29 mouse cellular contexts compared by ENCODE assay signal in genomic region chr16:11843441-11843840, GRCm38 (mm10).
DNase-seq lines count a peak whose midpoint lies in the region; ATAC-seq and TF ChIP-seq lines count a peak whose summit lies in the region.
"Had no signal": no experiment of that assay in that cellular context is flagged by ENCODE, and none has a peak within 500 bp of the region (broad histone marks: within the 10 kb centered on the region; RNA-seq: fewer than 3 reads in every experiment).

No protein-coding gene starts in this region.

- H3K4me3 ChIP-seq in heart, embryonic 11.5 days (ENCODE audit: low read depth, low read length): no peak overlapping the region
- H3K4me3 ChIP-seq in CH12.LX (replicated peaks in 1 of 3; ENCODE audit: low read depth in 2 of 3, low read length in 2 of 3, poor library complexity in 1 of 3): no peak overlapping the region
- no peak overlapping the region for H3K4me3 ChIP-seq in hindbrain, embryonic 10.5 days
- H3K4me3 ChIP-seq: embryonic facial prominence, embryonic 10.5 days; embryonic facial prominence, embryonic 15.5 days; forebrain, embryonic 13.5 days; heart, adult 2 months; heart, embryonic 13.5 days; hindbrain, embryonic 12.5 days; intestine, embryonic 15.5 days; limb, embryonic 12.5 days; stomach, embryonic 15.5 days had no signal

- dilution Hi-C loops in CH12.LX (cut with MboI; ENCODE audit: extremely low pct_ligation_motif_present, extremely low pct_unique_long_range_greater_than_20kb, low sequenced_read_pairs): no loop called here

- peak; percentile 84 for DNase-seq in heart, adult 11 months
- DNase-seq in CH12.LX (ENCODE audit: extremely low read depth): peak; percentile 28
- DNase-seq in c-Kit-positive CD71-negative TER-119-negative erythroid progenitor cells, embryonic 14.5 days (ENCODE audit: low read depth): peak; percentile 8
- DNase-seq in kidney, postnatal 36 days: no peak
- DNase-seq in retina, postnatal 1 day: no peak
- no peak for DNase-seq in hindbrain, embryonic 10.5 days (ENCODE audit: low spot score)
- DNase-seq: adrenal gland, postnatal 14 days; cerebellum, adult 18-20 months; cerebellum, postnatal 10 days; gastrocnemius, postnatal 14 days; heart, adult 2 months; heart, postnatal 10 days; kidney, adult 2 months; kidney, postnatal 4 days; right cerebral cortex, postnatal 14 days had no signal

- no peak for TF ChIP-seq EP300 in CH12.LX (IDR thresholded peaks at IDR 0.05; ENCODE audit: low read length)

- WGBS in heart, embryonic 11.5 days (ENCODE audit: insufficient replicate concordance): 80% methylated on average over 2 of the region's 2 CpGs
- WGBS in hindbrain, embryonic 10.5 days: 90% methylated on average over 2 of the region's 2 CpGs

- H3K79me2 ChIP-seq in CH12.LX (replicated peaks; ENCODE audit: control insufficient read depth, extremely low read depth, insufficient read depth, poor library complexity, severe bottlenecking): no peaks in the 10 kb centered on the region

- no peak for TF ChIP-seq RAD21 in CH12.LX (IDR thresholded peaks at IDR 0.05; ENCODE audit: low read depth, low read length)

- no peak overlapping the region for H3K4me2 ChIP-seq in heart, embryonic 11.5 days
- H3K4me2 ChIP-seq in CH12.LX (ENCODE audit: insufficient read depth, low read depth, poor library complexity, severe bottlenecking): no peak overlapping the region
- H3K4me2 ChIP-seq: embryonic facial prominence, embryonic 15.5 days; forebrain, embryonic 13.5 days; heart, embryonic 13.5 days; hindbrain, embryonic 12.5 days; intestine, embryonic 15.5 days; limb, embryonic 12.5 days; midbrain, embryonic 11.5 days; stomach, embryonic 15.5 days had no signal

- H3K27me3 ChIP-seq in heart, embryonic 11.5 days (ENCODE audit: control insufficient read depth, insufficient read depth, low read length): no peaks in the 10 kb centered on the region
- H3K27me3 ChIP-seq in CH12.LX (replicated peaks): no peaks in the 10 kb centered on the region
- H3K27me3 ChIP-seq in hindbrain, embryonic 10.5 days (ENCODE audit: insufficient read depth, poor library complexity, severe bottlenecking): no peaks in the 10 kb centered on the region
- H3K27me3 ChIP-seq: embryonic facial prominence, embryonic 15.5 days; forebrain, embryonic 13.5 days; heart, embryonic 13.5 days; hindbrain, embryonic 12.5 days; intestine, embryonic 15.5 days; limb, embryonic 12.5 days; Patski; stomach, embryonic 15.5 days had no signal

- H3K9me3 ChIP-seq in heart, embryonic 11.5 days (replicated peaks; ENCODE audit: control insufficient read depth, low read length): no peaks in the 10 kb centered on the region
- no peaks in the 10 kb centered on the region for H3K9me3 ChIP-seq in CH12.LX (replicated peaks; ENCODE audit: low read length)
- H3K9me3 ChIP-seq in hindbrain, embryonic 10.5 days: no peaks in the 10 kb centered on the region
- H3K9me3 ChIP-seq: embryonic facial prominence, embryonic 10.5 days; embryonic facial prominence, embryonic 15.5 days; forebrain, embryonic 13.5 days; heart, embryonic 13.5 days; hindbrain, embryonic 12.5 days; intestine, embryonic 15.5 days; limb, embryonic 12.5 days; stomach, embryonic 15.5 days had no signal

- no peak for TF ChIP-seq CTCF in CH12.LX (conservative IDR thresholded peaks at IDR 0.05 in 1 of 2, IDR thresholded peaks at IDR 0.05 in 1 of 2; ENCODE audit: low read depth in 2 of 2, low read length in 2 of 2)

- in situ Hi-C loops in CH12.LX (cut with MboI; ENCODE audit: low pct_ligation_motif_present, low pct_unique_long_range_greater_than_20kb, low sequenced_read_pairs): no loop called here

- ATAC-seq in heart, embryonic 11.5 days (replicated peaks; ENCODE audit: insufficient number of reproducible peaks, low FRiP score, low TSS enrichment): no peak
- peak; percentile 91 for ATAC-seq in megakaryocyte, adult 5-6 weeks (ENCODE audit: poor library complexity, severe bottlenecking)
- ATAC-seq: forebrain, embryonic 13.5 days; hindbrain, postnatal 0 days; intestine, embryonic 15.5 days; lung, postnatal 0 days; Patski had no signal

- no peak overlapping the region for H3K9ac ChIP-seq in heart, embryonic 11.5 days (ENCODE audit: low read depth, low read length)
- H3K9ac ChIP-seq in CH12.LX (ENCODE audit: insufficient read depth, low read depth): no peak overlapping the region
- H3K9ac ChIP-seq: embryonic facial prominence, embryonic 15.5 days; forebrain, embryonic 13.5 days; heart, embryonic 13.5 days; hindbrain, embryonic 12.5 days; intestine, embryonic 15.5 days; limb, embryonic 12.5 days; stomach, embryonic 15.5 days had no signal

- no peaks in the 10 kb centered on the region for H3K36me3 ChIP-seq in heart, embryonic 11.5 days (ENCODE audit: control insufficient read depth, insufficient read depth, low read length)
- peaks cover 3 to 42% of the 10 kb centered on the region in 2 experiments for H3K36me3 ChIP-seq in CH12.LX (replicated peaks in 1 of 2; ENCODE audit: control insufficient read depth in 1 of 2, insufficient read depth in 1 of 2, low read length in 1 of 2)
- no peaks in the 10 kb centered on the region for H3K36me3 ChIP-seq in hindbrain, embryonic 10.5 days
- H3K36me3 ChIP-seq: embryonic facial prominence, embryonic 10.5 days; embryonic facial prominence, embryonic 15.5 days; hindbrain, embryonic 12.5 days; intestine, embryonic 15.5 days; limb, embryonic 12.5 days; stomach, embryonic 15.5 days had no signal

- H3K27ac ChIP-seq in heart, embryonic 11.5 days (ENCODE audit: low read depth, low read length): no peak overlapping the region
- H3K27ac ChIP-seq in CH12.LX (ENCODE audit: insufficient read depth, low read depth): no peak overlapping the region
- H3K27ac ChIP-seq in hindbrain, embryonic 10.5 days: no peak overlapping the region
- H3K27ac ChIP-seq: embryonic facial prominence, embryonic 10.5 days; embryonic facial prominence, embryonic 15.5 days; forebrain, embryonic 13.5 days; heart, adult 2 months; heart, embryonic 13.5 days; hindbrain, embryonic 12.5 days; hindbrain, postnatal 0 days; intestine, embryonic 15.5 days; limb, embryonic 12.5 days; stomach, embryonic 15.5 days had no signal

- no peak for TF ChIP-seq POLR2A in CH12.LX (IDR thresholded peaks at IDR 0.05; ENCODE audit: low read depth, low read length)

- H3K4me1 ChIP-seq in heart, embryonic 11.5 days (ENCODE audit: control insufficient read depth, insufficient read depth, low read length): no peaks in the 10 kb centered on the region
- peaks cover 0 to 18% of the 10 kb centered on the region in 2 experiments; a peak in 2 of 4 replicates for H3K4me1 ChIP-seq in CH12.LX (ENCODE audit: control insufficient read depth in 1 of 2, insufficient read depth in 2 of 2)
- no peaks in the 10 kb centered on the region for H3K4me1 ChIP-seq in hindbrain, embryonic 10.5 days (replicated peaks)
- H3K4me1 ChIP-seq: embryonic facial prominence, embryonic 10.5 days; embryonic facial prominence, embryonic 15.5 days; hindbrain, embryonic 12.5 days; intestine, embryonic 15.5 days; stomach, embryonic 15.5 days had no signal

TF ChIP-seq in CH12.LX, 34 proteins besides CTCF, POLR2A, EP300 and RAD21:
- TF ChIP-seq ZKSCAN1 (IDR thresholded peaks at IDR 0.05; ENCODE audit: borderline replicate concordance, low read depth, low read length) (no peak), USF1 (IDR thresholded peaks at IDR 0.05; ENCODE audit: low read depth, low read length) (no peak), E2F4 (IDR thresholded peaks at IDR 0.05; ENCODE audit: insufficient replicate concordance, low read depth, low read length) (no peak), MAZ (IDR thresholded peaks at IDR 0.05; ENCODE audit: low read depth, low read length) (no peak), BHLHE40 (IDR thresholded peaks at IDR 0.05; ENCODE audit: low read depth, low read length) (no peak), MAX (IDR thresholded peaks at IDR 0.05; ENCODE audit: low read length) (no peak)
TF ChIP-seq in CH12.LX: peak in this region for 0.

Comparison
In these comparisons a context has a peak if more than half of its experiments do, and no peak if none do; other contexts are left out.
1. DNase-seq: peak in heart, adult 11 months (single experiment), CH12.LX (single experiment) and c-Kit-positive CD71-negative TER-119-negative erythroid progenitor cells, embryonic 14.5 days (single experiment); none in kidney, postnatal 36 days (0 of 2), retina, postnatal 1 day (single experiment) and hindbrain, embryonic 10.5 days (single experiment).